In genomic region chr11:120236438-120237165, GRCm38 (mm10) we compare ENCODE assay signal across 9 mouse cellular contexts. TPM values are rescaled to one million over a fixed set of nuclear protein-coding genes. Genes with fewer than 3 reads are reported as not detected.
DNase-seq lines count a peak whose midpoint lies in the region; ATAC-seq lines count a peak whose summit lies in the region.
"Had no signal": no experiment of that assay in that cellular context is flagged by ENCODE, and none has a peak within 500 bp of the region (broad histone marks: within the 10 kb centered on the region; RNA-seq: fewer than 3 reads in every experiment).

No protein-coding gene starts in this region.

- peak overlapping the region; percentile 73 for H3K4me2 ChIP-seq in hindbrain, embryonic 12.5 days (replicated peaks)
- peak overlapping the region; percentile 99 for H3K4me2 ChIP-seq in limb, embryonic 13.5 days (replicated peaks)
- peak overlapping the region; percentile 68 for H3K4me2 ChIP-seq in midbrain, embryonic 16.5 days (ENCODE audit: low read length)

- DNase-seq in heart, adult 11 months, result peak; percentile 95
- no peak for DNase-seq in heart, adult 8-10 months (ENCODE audit: low spot score)
- DNase-seq in adrenal gland, postnatal 25 days, result peak; percentile 63
- peak; percentile 23 for DNase-seq in fibroblast of lung, adult 2 months (ENCODE audit: low read depth)
- peak; percentile 34 for DNase-seq in thymus, postnatal 25 days

- H3K4me3 ChIP-seq in hindbrain, embryonic 12.5 days, result peak overlapping the region; percentile 79
- peak overlapping the region; percentile 92 for H3K4me3 ChIP-seq in limb, embryonic 13.5 days
- H3K4me3 ChIP-seq in midbrain, embryonic 16.5 days (ENCODE audit: low read depth, low read length), result peak overlapping the region; percentile 72

- H3K9ac ChIP-seq in hindbrain, embryonic 12.5 days, result peak overlapping the region; percentile 100
- peak overlapping the region; percentile 100 for H3K9ac ChIP-seq in limb, embryonic 13.5 days
- H3K9ac ChIP-seq in midbrain, embryonic 16.5 days (ENCODE audit: low read depth, low read length), result peak overlapping the region; percentile 97

- H3K4me1 ChIP-seq in hindbrain, embryonic 12.5 days, result peaks cover 38% of the 10 kb centered on the region
- peaks cover 50% of the 10 kb centered on the region for H3K4me1 ChIP-seq in limb, embryonic 13.5 days
- peaks cover 40% of the 10 kb centered on the region for H3K4me1 ChIP-seq in midbrain, embryonic 16.5 days (ENCODE audit: control insufficient read depth, insufficient read depth, low read length)

- no peaks in the 10 kb centered on the region for H3K27me3 ChIP-seq in hindbrain, embryonic 12.5 days
- no peaks in the 10 kb centered on the region for H3K27me3 ChIP-seq in limb, embryonic 13.5 days
- H3K27me3 ChIP-seq in midbrain, embryonic 16.5 days (ENCODE audit: control insufficient read depth, insufficient read depth, low read depth, low read length), result no peaks in the 10 kb centered on the region
- H3K27me3 ChIP-seq: Patski had no signal

- peak overlapping the region; percentile 99 for H3K27ac ChIP-seq in hindbrain, embryonic 12.5 days
- peak overlapping the region; percentile 95 for H3K27ac ChIP-seq in limb, embryonic 13.5 days
- H3K27ac ChIP-seq in midbrain, embryonic 16.5 days (ENCODE audit: low read length), result peak overlapping the region; percentile 100

- no peaks in the 10 kb centered on the region for H3K9me3 ChIP-seq in hindbrain, embryonic 12.5 days (replicated peaks)
- H3K9me3 ChIP-seq in limb, embryonic 13.5 days, result no peaks in the 10 kb centered on the region
- no peaks in the 10 kb centered on the region for H3K9me3 ChIP-seq in midbrain, embryonic 16.5 days (replicated peaks; ENCODE audit: control insufficient read depth, low read length, poor library complexity, severe bottlenecking)

- H3K36me3 ChIP-seq in hindbrain, embryonic 12.5 days, result 0 out of 2 replicates have a peak, but pooled peaks cover 5% of the 10 kb centered on the region
- 0 out of 2 replicates have a peak, but pooled peaks cover 4% of the 10 kb centered on the region for H3K36me3 ChIP-seq in limb, embryonic 13.5 days
- H3K36me3 ChIP-seq in midbrain, embryonic 16.5 days (ENCODE audit: control insufficient read depth, insufficient read depth, low read length), result no peaks in the 10 kb centered on the region

- WGBS in hindbrain, embryonic 12.5 days, result under 1% methylated on average over 78 of the region's 96 CpGs
- WGBS in limb, embryonic 13.5 days, result under 1% methylated on average over 89 of the region's 96 CpGs
- WGBS in midbrain, embryonic 16.5 days, result under 1% methylated on average over 94 of the region's 96 CpGs

- no peak for ATAC-seq in hindbrain, embryonic 12.5 days (ENCODE audit: low FRiP score)
- no peak for ATAC-seq in limb, embryonic 13.5 days (ENCODE audit: low FRiP score, low read depth)
- no peak for ATAC-seq in midbrain, embryonic 16.5 days
- ATAC-seq: Patski had no signal

RNA-seq across cellular contexts. Expression of gene Bahcc1, which starts 3.9 kb away (rescaled TPM):
- 10 to 100 TPM in 2 of 4 experiments, 1 to 10 TPM in 2; 6.2 to 12.6 (median 9.3) TPM for total RNA-seq in heart, adult 8-10 months (2022)
- 23.8 and 25.8 TPM in 2 replicates for total RNA-seq in adrenal gland, postnatal 25 days (2021)
- polyA plus RNA-seq in hindbrain, embryonic 12.5 days (2016; fragmentation: Nextera tagmentation; extraction: Ambion mirVana), result 21.9 and 23.8 TPM in 2 replicates
- 12.7 and 13.8 TPM in 2 replicates for polyA plus RNA-seq in limb, embryonic 13.5 days (2015; fragmentation: Nextera tagmentation; extraction: Ambion mirVana)
- 9.7 and 13.7 TPM in 2 replicates for polyA plus RNA-seq in midbrain, embryonic 16.5 days (2015; fragmentation: Nextera tagmentation; extraction: Ambion mirVana)
